Mouse (Mus musculus): Measurements from ENCODE around the gene Plagl1.

The Plagl1 gene

GRCm38 (mm10) chr10:13090596-13091424 lies 30.5 kb downstream of the Plagl1 start:
- DNase-seq: peak; percentile 53 to 69

- no peak for DNase-seq
These were observed 32.7 kb downstream of the Plagl1 start for GRCm38 (mm10) chr10:13092996-13093395.

DNA sequence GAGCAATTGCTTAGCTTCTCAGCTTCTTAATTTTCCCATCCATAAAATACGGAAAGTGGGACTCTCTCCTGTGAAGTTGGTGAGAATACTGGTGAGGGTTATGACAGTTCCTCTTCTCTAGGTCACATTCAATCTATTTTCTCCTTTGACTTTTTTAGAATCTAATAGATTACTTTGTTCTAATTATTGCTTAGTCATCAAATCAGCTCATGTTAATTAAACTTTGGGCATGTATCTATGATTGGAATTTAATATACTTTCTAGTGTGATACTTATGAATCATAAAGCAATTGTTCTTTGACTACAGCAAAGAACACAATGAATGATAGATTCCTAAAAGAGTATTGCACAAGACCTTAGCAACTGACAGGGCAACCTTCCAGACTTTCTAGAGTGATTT lies 38.6 kb downstream of the Plagl1 start:
- DNase-seq: no peak

DNA sequence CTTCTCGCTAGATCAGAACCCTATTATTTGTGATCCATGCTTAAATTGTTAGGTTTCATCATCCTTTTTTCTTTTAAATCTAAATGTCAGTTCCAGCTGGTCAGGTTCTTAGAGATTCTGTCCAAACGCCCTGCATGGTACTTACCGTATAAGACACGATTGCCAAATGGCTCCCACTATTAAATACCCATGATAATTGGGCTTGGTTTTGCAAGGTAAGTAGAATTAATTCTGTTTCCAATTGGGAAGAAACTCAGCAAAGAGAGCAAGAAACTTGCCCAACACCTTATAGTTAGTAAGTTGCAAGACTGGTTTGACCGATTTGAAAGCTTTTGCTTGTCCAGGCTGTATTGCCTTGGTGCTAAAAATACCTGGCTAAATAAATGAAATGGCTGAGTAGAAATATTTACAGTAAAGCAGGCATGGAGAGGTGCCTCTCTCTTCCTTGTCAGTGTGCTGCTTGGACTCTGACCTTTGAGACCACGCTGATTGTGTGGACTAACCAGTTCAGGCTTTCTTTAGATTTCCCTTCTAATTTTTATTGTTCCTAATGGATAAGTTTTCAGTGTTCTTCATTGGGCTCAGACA lies 39.9 kb downstream of the Plagl1 start:
- peak in 1 of 2 experiments; percentile 13 for DNase-seq

DNA sequence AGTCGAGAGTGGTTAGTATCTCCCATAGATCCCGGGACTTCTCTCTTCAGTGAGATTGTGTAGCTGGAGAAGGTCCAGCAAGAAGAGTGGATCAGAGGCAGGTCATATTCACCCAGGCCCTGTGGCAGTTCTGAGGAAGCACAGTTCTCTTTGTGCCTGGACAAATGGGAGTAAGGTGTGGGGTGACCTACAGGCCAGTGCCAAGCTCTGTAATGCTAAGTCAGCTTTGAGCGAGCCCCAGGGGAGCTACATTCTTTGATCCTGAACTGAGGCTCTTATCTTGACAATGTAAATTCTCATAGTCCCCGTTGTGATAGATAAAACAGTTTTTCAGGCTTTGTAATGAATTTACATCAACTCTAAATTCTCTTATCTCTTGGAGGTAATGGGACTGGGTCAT lies 42.1 kb downstream of the Plagl1 start:
- no peak for DNase-seq

GRCm38 (mm10) chr10:13103838-13104237 lies 43.5 kb downstream of the Plagl1 start:
- DNase-seq: no peak

GRCm38 (mm10) chr10:13106909-13107624 lies 46.8 kb downstream of the Plagl1 start:
- DNase-seq: no peak

DNA sequence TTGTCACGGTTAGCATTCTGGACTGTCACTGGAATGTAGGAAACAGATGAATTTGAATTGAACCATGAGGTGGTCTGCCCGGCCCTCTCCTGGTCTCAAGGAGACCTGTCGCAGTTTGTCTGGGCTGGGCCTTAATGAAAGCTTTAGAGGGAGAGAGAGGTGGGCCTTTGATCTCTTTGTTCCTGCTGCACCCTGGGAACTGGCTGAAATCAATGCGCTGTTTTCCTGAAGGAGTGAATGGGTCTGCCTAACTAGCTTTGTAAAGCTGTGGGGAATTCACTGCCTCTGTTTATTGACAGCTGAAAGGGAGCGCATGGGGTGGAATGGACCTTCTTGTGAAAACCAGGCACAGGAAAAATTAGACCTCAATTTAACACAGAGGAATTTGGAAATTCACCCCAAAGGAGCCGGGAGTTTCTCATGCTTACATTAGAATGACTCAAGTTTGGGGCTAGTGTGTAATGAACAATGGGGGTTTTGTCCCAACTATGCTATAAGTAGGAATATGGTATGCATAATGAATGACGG lies 47.8 kb downstream of the Plagl1 start:
- no peak for DNase-seq

- DNase-seq: no peak
These were observed 48.5 kb downstream of the Plagl1 start for GRCm38 (mm10) chr10:13108847-13109246.

GRCm38 (mm10) chr10:13109781-13110180 lies 49.5 kb downstream of the Plagl1 start:
- no peak for DNase-seq

DNA sequence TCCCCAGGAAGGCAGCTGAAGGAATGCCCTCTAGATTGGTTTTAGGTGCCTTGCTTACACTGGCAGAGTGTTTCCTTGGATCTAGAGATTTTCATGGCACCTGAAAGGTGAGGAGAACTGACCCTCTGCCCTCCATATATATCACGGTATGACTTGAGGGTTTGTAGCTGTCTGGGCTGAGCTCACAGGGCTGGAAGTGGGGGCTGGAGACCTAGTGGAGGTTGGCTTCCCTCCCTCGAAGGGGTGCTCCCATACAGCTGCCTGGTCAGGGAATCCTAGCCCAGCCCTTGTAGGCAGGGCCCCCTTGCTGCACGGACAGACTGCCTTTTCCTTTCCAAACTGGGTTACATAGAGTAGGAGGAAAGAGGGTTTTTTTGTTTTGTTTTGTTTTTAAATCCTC lies 52.5 kb downstream of the Plagl1 start:
- DNase-seq: no peak

DNA sequence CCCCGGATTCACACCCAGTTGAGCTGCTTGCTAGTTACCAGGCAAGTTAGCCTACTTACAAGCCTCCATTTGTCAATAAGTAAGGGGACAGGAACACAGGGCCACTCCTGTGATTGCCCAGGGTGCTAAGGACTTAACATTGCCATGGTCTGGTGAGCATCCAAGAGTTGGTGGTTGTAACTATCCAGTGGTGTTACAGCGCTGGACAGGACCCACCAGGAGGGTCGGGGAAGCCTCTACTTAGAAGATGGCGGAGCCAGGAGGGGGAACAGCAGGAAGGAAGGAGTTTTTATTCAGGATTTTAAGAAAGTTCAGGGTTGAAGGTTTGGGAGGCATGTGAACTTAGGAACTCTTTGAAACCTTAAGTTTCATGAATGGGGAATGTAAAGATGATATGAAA lies 53.3 kb downstream of the Plagl1 start:
- DNase-seq: no peak

- no peak for DNase-seq
These were observed 54.7 kb downstream of the Plagl1 start for GRCm38 (mm10) chr10:13115030-13115429.

DNA sequence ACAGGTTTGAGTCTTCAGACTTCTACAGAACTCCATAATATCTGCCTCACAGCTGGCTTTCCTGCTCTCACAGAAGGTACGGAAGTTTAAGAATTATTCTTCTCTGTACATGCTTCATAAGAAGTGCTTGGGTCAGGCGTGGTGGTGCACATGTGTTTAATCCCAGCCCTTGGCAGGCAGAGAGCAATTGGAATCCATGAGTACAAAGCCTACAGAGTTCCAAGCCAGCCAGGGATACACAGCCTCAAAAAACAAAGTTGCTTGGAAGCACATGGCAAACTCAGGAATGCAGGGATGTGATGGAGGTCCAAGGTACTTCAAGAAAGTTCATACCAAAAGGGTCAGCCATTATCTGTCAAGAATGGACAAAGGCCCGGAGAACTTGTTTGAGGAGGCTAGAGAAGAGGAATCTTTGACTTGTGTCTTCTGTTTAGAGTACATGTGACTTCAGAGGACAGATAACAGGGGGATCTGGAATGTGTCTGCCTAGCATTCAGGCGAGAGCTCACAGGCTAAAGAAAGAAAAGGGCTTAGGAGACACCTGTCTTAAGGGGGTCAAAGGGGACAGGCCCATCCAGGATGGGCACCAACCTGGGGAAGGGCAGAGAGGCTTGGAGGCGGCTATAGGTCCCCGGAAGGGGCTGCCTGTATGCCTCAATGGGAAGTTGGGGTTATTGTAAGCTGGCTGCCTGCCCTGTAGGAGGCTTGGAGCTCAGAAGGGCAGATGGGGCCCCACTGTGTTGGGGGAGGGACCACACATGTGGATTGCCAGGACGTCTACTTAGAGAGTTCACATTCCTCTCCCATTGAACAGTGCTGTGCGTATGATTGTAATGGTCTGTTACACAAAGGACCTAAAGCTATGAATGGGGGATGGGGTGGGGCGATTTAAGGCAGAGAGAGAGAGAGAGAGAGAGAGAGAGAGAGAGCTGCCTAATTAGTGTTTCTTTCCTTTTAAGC lies 56.7 kb downstream of the Plagl1 start:
- DNase-seq: no peak

GRCm38 (mm10) chr10:13118024-13118769 lies 57.9 kb downstream of the Plagl1 start:
- no peak for DNase-seq

DNA sequence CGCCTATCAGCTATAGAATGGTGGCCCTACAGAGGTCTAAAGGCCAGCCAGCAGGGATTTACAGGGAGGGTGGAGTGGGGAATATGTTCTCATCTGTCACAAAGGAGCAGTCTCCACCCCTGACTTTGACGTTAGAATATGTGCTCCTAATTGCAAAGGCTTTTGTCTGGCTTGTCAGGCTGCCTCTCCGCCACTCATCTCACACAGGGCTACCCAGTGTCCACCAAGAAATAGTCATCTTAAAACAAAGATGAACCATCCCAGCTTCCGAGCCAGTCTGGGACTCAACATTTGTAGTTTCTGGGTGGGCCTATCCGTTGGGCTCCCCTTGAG lies 58.4 kb downstream of the Plagl1 start:
- DNase-seq: no peak

GRCm38 (mm10) chr10:13119300-13119699 lies 59.0 kb downstream of the Plagl1 start:
- no peak for DNase-seq

- no peak for DNase-seq
These were observed 65.5 kb downstream of the Plagl1 start for GRCm38 (mm10) chr10:13125811-13126210.

DNA sequence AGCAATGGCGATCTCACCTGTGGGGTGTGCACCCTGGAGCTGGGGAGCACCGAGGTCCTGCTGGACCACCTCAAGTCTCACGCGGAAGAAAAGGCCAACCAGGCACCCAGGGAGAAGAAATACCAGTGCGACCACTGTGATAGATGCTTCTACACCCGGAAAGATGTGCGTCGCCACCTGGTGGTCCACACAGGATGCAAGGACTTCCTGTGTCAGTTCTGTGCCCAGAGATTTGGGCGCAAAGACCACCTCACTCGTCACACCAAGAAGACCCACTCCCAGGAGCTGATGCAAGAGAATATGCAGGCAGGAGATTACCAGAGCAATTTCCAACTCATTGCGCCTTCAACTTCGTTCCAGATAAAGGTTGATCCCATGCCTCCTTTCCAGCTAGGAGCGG lies 67.0 kb downstream of the Plagl1 start:
- peak in 1 of 2 experiments; percentile 64 for DNase-seq

GRCm38 (mm10) chr10:13127946-13128345 lies 67.6 kb downstream of the Plagl1 start:
- no peak for DNase-seq

DNA sequence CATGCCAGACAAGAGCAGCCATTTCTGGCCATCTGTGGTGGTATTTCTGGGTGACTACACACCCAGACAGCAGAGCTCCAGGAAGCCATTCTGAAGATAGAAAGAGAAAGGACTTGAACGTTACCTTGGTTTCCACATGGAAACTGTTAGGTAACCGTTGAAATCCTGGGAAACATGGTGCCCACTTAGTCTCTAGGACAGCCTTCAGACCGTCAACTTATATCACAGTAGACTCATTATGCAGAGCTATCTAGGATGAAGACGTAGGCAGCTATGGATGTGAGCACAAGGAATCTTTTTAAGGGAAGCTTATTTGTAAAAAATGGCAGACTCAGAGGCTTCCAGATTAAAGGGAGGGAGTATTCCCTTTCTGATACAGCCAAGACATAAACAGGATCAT lies 73.5 kb downstream of the Plagl1 start:
- DNase-seq: no peak

GRCm38 (mm10) chr10:13135276-13135675 lies 75.0 kb downstream of the Plagl1 start:
- DNase-seq: no peak

All from kidney, postnatal 36 days (tissue).